Mouse (Mus musculus) liver, embryonic 13.5 days (tissue): Measurements from ENCODE around the gene Gm26602. TPM values are rescaled to one million over a fixed set of nuclear protein-coding genes. Genes with fewer than 3 reads are reported as not detected.

Source experiments
- ATAC-seq: fragments of 200-750 bp; cut with Nextera tagmentation; 2 replicates; pipeline ENCODE4 v1.8.0; 2017; ENCODE audit warnings: low read depth, mild to moderate bottlenecking, moderate number of reproducible peaks, moderate library complexity
- DNase-seq: peaks from one replicate; pipeline ENCODE4 v3.0.0; 2022
- H3K27ac ChIP-seq: fragments of 300-500 bp; sonication (generic); 2 replicates; pipeline ENCODE4 v1.5.1; 2015; ENCODE audit warnings: moderate library complexity, mild to moderate bottlenecking, inconsistent platforms
- H3K27me3 ChIP-seq: fragments of 300-500 bp; sonication (generic); 2 replicates; pipeline ENCODE4 v1.6.1; 2015; ENCODE audit warnings: mild to moderate bottlenecking, inconsistent platforms
- H3K36me3 ChIP-seq: fragments of 300-500 bp; sonication (generic); 2 replicates; pipeline ENCODE4 v1.6.1; 2015; ENCODE audit warnings: mild to moderate bottlenecking, inconsistent platforms
- H3K4me1 ChIP-seq: fragments of 300-500 bp; sonication (generic); replicated peaks from 2 replicates; pipeline ENCODE4 v1.6.1; 2015; ENCODE audit warnings: inconsistent platforms
- H3K4me2 ChIP-seq: fragments of 300-500 bp; sonication (generic); 2 replicates; pipeline ENCODE4 v1.6.1; 2015; ENCODE audit warnings: inconsistent platforms, mild to moderate bottlenecking, moderate library complexity
- H3K4me3 ChIP-seq: fragments of 300-500 bp; sonication (generic); replicated peaks from 2 replicates; pipeline ENCODE4 v1.5.1; 2015; ENCODE audit warnings: mild to moderate bottlenecking, inconsistent platforms
- H3K9ac ChIP-seq: fragments of 300-500 bp; sonication (generic); 2 replicates; pipeline ENCODE4 v1.6.1; 2015; ENCODE audit warnings: mild to moderate bottlenecking, inconsistent platforms
- H3K9me3 ChIP-seq: fragments of 300-500 bp; sonication (generic); replicated peaks from 2 replicates; pipeline ENCODE4 v1.6.1; 2016; ENCODE audit warnings: inconsistent platforms
- WGBS: fragments of 180-500 bp; shearing (Covaris S2); methylation state at CpG from one replicate; pipeline ENCODE4 v1.1.7; 2015; ENCODE audit not compliant: insufficient replicate concordance; 5-methylcytosine and 5-hydroxymethylcytosine counted together
- polyA plus RNA-seq: library from polyadenylated mRNA; unstranded; fragments of >200 nt; fragmentation: Nextera tagmentation; extraction: Ambion mirVana; gene quantifications from 2 replicates; pipeline ENCODE4 v1.2.1, GENCODE M21; 2015

Gene Gm26602
- polyA plus RNA-seq, 1 experiment from 2014 or later: not detected

- 1% methylated on average over 29 of the region's 29 CpGs for WGBS
- no peak for ATAC-seq
Measured at GRCm38 (mm10) chr10:79928030-79928694, 17.5 kb downstream of the Gm26602 start.

GRCm38 (mm10) chr10:79928907-79929701 is 18.4 kb downstream of the Gm26602 start:
- Histone ChIP-seq H3K9me3 (no peaks in the 10 kb centered on the region), H3K4me1 (peaks cover 87% of the 10 kb centered on the region), H3K9ac (peak overlapping the region; percentile 54), H3K27me3 (no peaks in the 10 kb centered on the region), H3K4me2 (peak overlapping the region; percentile 84), H3K4me3 (peak overlapping the region; percentile 85), H3K36me3 (peaks cover 38% of the 10 kb centered on the region), H3K27ac (peak overlapping the region; percentile 88)
- ATAC-seq (no peak), DNase-seq (no peak)
- 25% methylated on average over 9 of the region's 9 CpGs for WGBS

More at GRCm38 (mm10) chr10:79928030-79928694, 17.5 kb downstream of the Gm26602 start:
- H3K27me3 ChIP-seq: peaks cover 5% of the 10 kb centered on the region
- no peak for DNase-seq
- H3K36me3 ChIP-seq: peaks cover 29% of the 10 kb centered on the region
- H3K9ac ChIP-seq: peak overlapping the region; percentile 84
- H3K27ac ChIP-seq: peak overlapping the region; percentile 88
- H3K4me3 ChIP-seq: peak overlapping the region; percentile 85
- no peaks in the 10 kb centered on the region for H3K9me3 ChIP-seq
- H3K4me2 ChIP-seq: peak overlapping the region; percentile 84
- peaks cover 81% of the 10 kb centered on the region for H3K4me1 ChIP-seq

GRCm38 (mm10) chr10:79929967-79930825 is 19.5 kb downstream of the Gm26602 start:
- no peaks in the 10 kb centered on the region for H3K9me3 ChIP-seq
- H3K9ac ChIP-seq: no peak overlapping the region
- H3K36me3 ChIP-seq: peaks cover 49% of the 10 kb centered on the region
- no peak for ATAC-seq
- peak overlapping the region; percentile 88; the same call in 1 of the 2 replicates for H3K27ac ChIP-seq
- H3K4me2 ChIP-seq: peak overlapping the region; percentile 84
- peaks cover 93% of the 10 kb centered on the region for H3K4me1 ChIP-seq
- 83% methylated on average over 18 of the region's 18 CpGs for WGBS
- H3K27me3 ChIP-seq: no peaks in the 10 kb centered on the region
- H3K4me3 ChIP-seq: 0 out of 2 replicates have a peak overlapping the region, but pooled peaks have one; percentile 85
- no peak for DNase-seq

DNA sequence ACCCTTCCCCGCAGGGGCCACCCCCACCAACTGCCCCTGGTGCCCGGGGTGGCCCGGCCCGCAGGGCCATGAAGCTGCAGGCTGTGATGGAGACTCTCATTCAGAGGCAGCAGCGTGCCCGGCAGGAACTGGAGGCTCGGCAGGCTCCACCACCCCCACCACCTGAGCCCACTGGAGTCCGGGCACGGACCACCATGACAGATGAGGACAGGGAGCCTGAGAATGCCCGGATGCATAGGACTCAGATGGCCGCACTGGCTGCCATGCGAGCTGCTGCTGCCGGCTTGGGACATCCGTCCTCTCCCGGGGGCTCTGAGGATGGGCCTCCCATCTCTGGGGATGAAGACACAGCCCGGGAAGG is 20.1 kb downstream of the Gm26602 start:
- Histone ChIP-seq H3K36me3 (peaks cover 52% of the 10 kb centered on the region), H3K4me2 (no peak overlapping the region), H3K9ac (no peak overlapping the region), H3K4me1 (peaks cover 95% of the 10 kb centered on the region), H3K4me3 (no peak overlapping the region), H3K27ac (no peak overlapping the region), H3K27me3 (no peaks in the 10 kb centered on the region), H3K9me3 (no peaks in the 10 kb centered on the region)
- ATAC-seq (no peak), DNase-seq (no peak)
- 87% methylated on average over 16 of the region's 16 CpGs for WGBS

GRCm38 (mm10) chr10:79931797-79932196 is 21.1 kb downstream of the Gm26602 start:
- DNase-seq (no peak), ATAC-seq (no peak)
- Histone ChIP-seq H3K4me1 (peaks cover 95% of the 10 kb centered on the region), H3K36me3 (peaks cover 52% of the 10 kb centered on the region), H3K9me3 (no peaks in the 10 kb centered on the region), H3K9ac (no peak overlapping the region), H3K27me3 (no peaks in the 10 kb centered on the region), H3K4me2 (no peak overlapping the region), H3K4me3 (no peak overlapping the region), H3K27ac (no peak overlapping the region)
- WGBS: 57% methylated on average over 9 of the region's 9 CpGs

DNA sequence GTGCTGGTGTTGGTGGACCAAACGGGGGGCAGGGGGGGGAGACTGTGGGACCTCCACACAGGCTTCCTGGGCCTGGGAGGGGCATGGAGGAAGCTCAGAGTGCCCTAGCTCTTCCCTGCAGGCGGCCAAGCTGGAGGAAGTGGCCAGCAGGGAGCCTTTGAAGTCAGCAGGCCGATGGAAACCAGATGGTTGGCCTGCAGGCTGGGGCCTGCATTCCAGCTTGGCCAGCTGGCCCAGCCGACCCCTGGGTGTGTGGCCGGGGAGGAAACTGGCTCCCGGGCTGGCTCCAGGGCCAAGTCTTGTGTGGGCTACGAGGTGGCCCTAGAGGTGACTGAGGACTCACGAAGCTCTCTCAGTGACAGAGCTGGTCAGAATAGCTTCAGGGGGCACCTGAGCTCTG is 22.1 kb downstream of the Gm26602 start:
- H3K4me3 ChIP-seq: no peak overlapping the region
- WGBS: 69% methylated on average over 8 of the region's 8 CpGs
- H3K4me2 ChIP-seq: 0 out of 2 replicates have a peak overlapping the region, but pooled peaks have one; percentile 8
- no peaks in the 10 kb centered on the region for H3K27me3 ChIP-seq
- peaks cover 96% of the 10 kb centered on the region for H3K4me1 ChIP-seq
- H3K9me3 ChIP-seq: no peaks in the 10 kb centered on the region
- no peak overlapping the region for H3K9ac ChIP-seq
- ATAC-seq (no peak), DNase-seq (no peak)
- peaks cover 52% of the 10 kb centered on the region for H3K36me3 ChIP-seq
- peak overlapping the region; percentile 39; the same call in 1 of the 2 replicates for H3K27ac ChIP-seq

- H3K36me3 ChIP-seq: peaks cover 56% of the 10 kb centered on the region
- no peaks in the 10 kb centered on the region for H3K27me3 ChIP-seq
- no peaks in the 10 kb centered on the region for H3K9me3 ChIP-seq
- ATAC-seq: no peak
- H3K4me3 ChIP-seq: no peak overlapping the region
- no peak for DNase-seq
- H3K4me1 ChIP-seq: peaks cover 96% of the 10 kb centered on the region
- no peak overlapping the region for H3K27ac ChIP-seq
- no peak overlapping the region for H3K9ac ChIP-seq
- 0 out of 2 replicates have a peak overlapping the region, but pooled peaks have one; percentile 2 for H3K4me2 ChIP-seq
- 68% methylated on average over 9 of the region's 9 CpGs for WGBS
Measured at GRCm38 (mm10) chr10:79933145-79933679, 22.6 kb downstream of the Gm26602 start.

GRCm38 (mm10) chr10:79933861-79934260 is 23.2 kb downstream of the Gm26602 start:
- H3K36me3 ChIP-seq: peaks cover 59% of the 10 kb centered on the region
- no peak overlapping the region for H3K4me3 ChIP-seq
- H3K4me1 ChIP-seq: peaks cover 98% of the 10 kb centered on the region
- WGBS: 80% methylated on average over 6 of the region's 6 CpGs
- no peaks in the 10 kb centered on the region for H3K9me3 ChIP-seq
- H3K4me2 ChIP-seq: 0 out of 2 replicates have a peak overlapping the region, but pooled peaks have one; percentile 2
- ATAC-seq: no peak
- no peak for DNase-seq
- H3K27me3 ChIP-seq: no peaks in the 10 kb centered on the region
- H3K27ac ChIP-seq: peak overlapping the region; percentile 10; the same call in 1 of the 2 replicates
- H3K9ac ChIP-seq: no peak overlapping the region

- Histone ChIP-seq H3K27me3 (no peaks in the 10 kb centered on the region), H3K4me2 (no peak overlapping the region), H3K4me3 (no peak overlapping the region), H3K36me3 (peaks cover 59% of the 10 kb centered on the region), H3K9me3 (no peaks in the 10 kb centered on the region), H3K9ac (no peak overlapping the region), H3K27ac (peak overlapping the region; percentile 10; the same call in 1 of the 2 replicates), H3K4me1 (peaks cover 98% of the 10 kb centered on the region)
- DNase-seq (no peak), ATAC-seq (no peak)
- 58% methylated on average over 13 of the region's 13 CpGs for WGBS
Measured at GRCm38 (mm10) chr10:79934272-79934721, 23.6 kb downstream of the Gm26602 start.

GRCm38 (mm10) chr10:79934794-79935569 is 24.3 kb downstream of the Gm26602 start:
- no peak overlapping the region for H3K4me2 ChIP-seq
- 84% methylated on average over 16 of the region's 16 CpGs for WGBS
- peak overlapping the region; percentile 10; the same call in 1 of the 2 replicates for H3K27ac ChIP-seq
- peaks cover 65% of the 10 kb centered on the region for H3K36me3 ChIP-seq
- no peak overlapping the region for H3K4me3 ChIP-seq
- H3K4me1 ChIP-seq: peaks cover 98% of the 10 kb centered on the region
- DNase-seq (no peak), ATAC-seq (no peak)
- no peak overlapping the region for H3K9ac ChIP-seq
- no peaks in the 10 kb centered on the region for H3K27me3 ChIP-seq
- no peaks in the 10 kb centered on the region for H3K9me3 ChIP-seq
